14 mouse cellular contexts compared by ENCODE assay signal in the genomic region with DNA sequence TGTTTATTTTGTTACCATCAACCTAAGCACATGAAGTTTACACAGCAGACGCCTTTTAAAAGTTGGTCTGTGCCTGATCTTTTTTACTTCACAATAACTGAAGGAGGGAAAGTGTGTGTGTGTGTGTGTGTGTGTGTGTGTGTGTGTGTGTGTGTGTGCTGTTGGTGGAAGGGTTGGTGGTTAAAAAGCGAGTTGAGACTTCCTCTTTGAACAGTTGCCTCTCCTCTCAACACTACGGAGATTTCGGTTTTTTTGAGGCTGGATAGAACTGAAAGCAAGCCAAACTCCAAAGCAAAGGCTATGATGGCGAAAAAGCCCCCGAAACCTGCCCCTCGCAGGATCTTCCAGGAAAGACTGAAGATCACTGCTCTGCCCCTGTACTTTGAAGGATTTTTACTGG. TPM values are rescaled to one million over a fixed set of nuclear protein-coding genes. Genes with fewer than 3 reads are reported as not detected.
A peak's percentile ranks its signal among the peaks of the same experiment; 100 is the strongest.
DNase-seq lines count a peak whose midpoint lies in the region; ATAC-seq and TF ChIP-seq lines count a peak whose summit lies in the region.
"Had no signal": no experiment of that assay in that cellular context is flagged by ENCODE, and none has a peak within 500 bp of the region (broad histone marks: within the 10 kb centered on the region; RNA-seq: fewer than 3 reads in every experiment).

A gene (plus strand): TSS at position 209 of the 400 bp plus-strand sequence.

- no peak for DNase-seq in heart, postnatal 0 days (ENCODE audit: low spot score)
- DNase-seq in heart, postnatal 25 days (ENCODE audit: low spot score), result no peak
- DNase-seq in thymus, postnatal 0 days (ENCODE audit: low spot score), result peak; percentile 79
- DNase-seq in forebrain, embryonic 10.5 days (ENCODE audit: extremely low spot score, low spot score), result no peak
- DNase-seq in left cerebral cortex, adult 18-20 months (ENCODE audit: low spot score in 2 of 2), result no peak
- DNase-seq in stomach, postnatal 0 days (ENCODE audit: low spot score), result no peak
- DNase-seq: adrenal gland, adult 2 months; cerebellum, postnatal 14 days had no signal

- peak within 1 kb of the TSS; percentile 15; the same call in 1 of the 2 replicates for H3K4me3 ChIP-seq in heart, postnatal 0 days (ENCODE audit: low read depth, low read length)
- H3K4me3 ChIP-seq in brown adipose tissue, adult 24 weeks (ENCODE audit: insufficient read depth, low read depth, low read length), result peak within 1 kb of the TSS; percentile 44
- no peak within 1 kb of the TSS for H3K4me3 ChIP-seq in forebrain, embryonic 10.5 days
- no peak within 1 kb of the TSS for H3K4me3 ChIP-seq in stomach, postnatal 0 days (ENCODE audit: low read depth, low read length)
- H3K4me3 ChIP-seq: forebrain, embryonic 12.5 days; kidney, embryonic 15.5 days; neural tube, embryonic 15.5 days had no signal

- H3K36me3 ChIP-seq in heart, postnatal 0 days (replicated peaks; ENCODE audit: control insufficient read depth, insufficient read depth, low read length), result no peaks in the 10 kb centered on the region
- H3K36me3 ChIP-seq in forebrain, embryonic 10.5 days (replicated peaks), result no peaks in the 10 kb centered on the region
- no peaks in the 10 kb centered on the region for H3K36me3 ChIP-seq in stomach, postnatal 0 days (ENCODE audit: control insufficient read depth, insufficient read depth, low read length)
- H3K36me3 ChIP-seq: forebrain, embryonic 12.5 days; kidney, embryonic 15.5 days; neural tube, embryonic 15.5 days had no signal

- intact Hi-C loops in heart, postnatal 25 days (cut with DNase I), result no loop called here

- H3K27ac ChIP-seq in heart, postnatal 0 days (ENCODE audit: low read depth), result no peak within 1 kb of the TSS
- peak within 1 kb of the TSS; percentile 26; the same call in 1 of the 2 replicates for H3K27ac ChIP-seq in brown adipose tissue, adult 24 weeks (replicated peaks; ENCODE audit: low read depth, low read length)
- H3K27ac ChIP-seq in forebrain, embryonic 10.5 days, result no peak within 1 kb of the TSS
- H3K27ac ChIP-seq in stomach, postnatal 0 days (replicated peaks), result no peak within 1 kb of the TSS
- H3K27ac ChIP-seq: forebrain, embryonic 12.5 days; kidney, embryonic 15.5 days; neural tube, embryonic 15.5 days had no signal

- 52% methylated on average over 7 of the region's 7 CpGs for WGBS in heart, postnatal 0 days
- 78% methylated on average over 7 of the region's 7 CpGs for WGBS in forebrain, embryonic 10.5 days
- WGBS in stomach, postnatal 0 days, result 64% methylated on average over 7 of the region's 7 CpGs

- ATAC-seq in heart, postnatal 0 days (ENCODE audit: insufficient read depth, low read depth), result no peak
- ATAC-seq in megakaryocyte progenitor cell, adult 5-6 weeks (replicated peaks; ENCODE audit: poor library complexity), result peak; percentile 56
- no peak for ATAC-seq in stomach, postnatal 0 days (ENCODE audit: low FRiP score, low TSS enrichment)

- TF ChIP-seq EP300 in heart, postnatal 0 days (IDR thresholded peaks at IDR 0.05; ENCODE audit: low read depth), result no peak
- no peak for TF ChIP-seq EP300 in stomach, postnatal 0 days (optimal IDR thresholded peaks at IDR 0.05)

- H3K4me1 ChIP-seq in heart, postnatal 0 days (ENCODE audit: control insufficient read depth, insufficient read depth), result no peaks in the 10 kb centered on the region
- H3K4me1 ChIP-seq in brown adipose tissue, adult 24 weeks (ENCODE audit: control insufficient read depth, insufficient read depth, insufficient read length, low read length), result no peaks in the 10 kb centered on the region
- peaks cover 6% of the 10 kb centered on the region; the same call in 1 of the 2 replicates for H3K4me1 ChIP-seq in forebrain, embryonic 10.5 days
- H3K4me1 ChIP-seq in stomach, postnatal 0 days (replicated peaks; ENCODE audit: control insufficient read depth, insufficient read depth), result no peaks in the 10 kb centered on the region
- H3K4me1 ChIP-seq: forebrain, embryonic 12.5 days; kidney, embryonic 15.5 days had no signal

- H3K9ac ChIP-seq in heart, postnatal 0 days (replicated peaks; ENCODE audit: low read depth, low read length), result no peak within 1 kb of the TSS
- no peak within 1 kb of the TSS for H3K9ac ChIP-seq in stomach, postnatal 0 days (ENCODE audit: low read length)
- H3K9ac ChIP-seq: forebrain, embryonic 12.5 days; kidney, embryonic 15.5 days; neural tube, embryonic 15.5 days had no signal

- H3K4me2 ChIP-seq in heart, postnatal 0 days (ENCODE audit: low read depth, low read length), result no peak within 1 kb of the TSS; the same call in 1 of the 2 replicates
- H3K4me2 ChIP-seq in stomach, postnatal 0 days (replicated peaks; ENCODE audit: low read depth), result no peak within 1 kb of the TSS
- H3K4me2 ChIP-seq: forebrain, embryonic 12.5 days; kidney, embryonic 15.5 days; neural tube, embryonic 15.5 days had no signal

- H3K27me3 ChIP-seq in heart, postnatal 0 days (ENCODE audit: control insufficient read depth, insufficient read depth, low read length), result no peaks in the 10 kb centered on the region
- H3K27me3 ChIP-seq in forebrain, embryonic 10.5 days (ENCODE audit: poor library complexity, severe bottlenecking), result no peaks in the 10 kb centered on the region
- no peaks in the 10 kb centered on the region for H3K27me3 ChIP-seq in stomach, postnatal 0 days (ENCODE audit: control insufficient read depth, insufficient read depth, low read length)
- H3K27me3 ChIP-seq: forebrain, embryonic 12.5 days; kidney, embryonic 15.5 days; neural tube, embryonic 15.5 days had no signal

- TF ChIP-seq CTCF in heart, postnatal 0 days (IDR thresholded peaks at IDR 0.05; ENCODE audit: low read depth), result no peak
- TF ChIP-seq CTCF in stomach, postnatal 0 days (IDR thresholded peaks at IDR 0.05; ENCODE audit: low read depth), result no peak

- H3K9me3 ChIP-seq in heart, postnatal 0 days (replicated peaks; ENCODE audit: control insufficient read depth, low read length), result no peaks in the 10 kb centered on the region
- H3K9me3 ChIP-seq in forebrain, embryonic 10.5 days, result no peaks in the 10 kb centered on the region
- H3K9me3 ChIP-seq in stomach, postnatal 0 days (ENCODE audit: control insufficient read depth, low read length), result no peaks in the 10 kb centered on the region
- H3K9me3 ChIP-seq: forebrain, embryonic 12.5 days; kidney, embryonic 15.5 days; neural tube, embryonic 15.5 days had no signal

RNA-seq across cellular contexts. Expression of the gene that starts here (rescaled TPM):
- total RNA-seq in heart, postnatal 0 days (2014; rRNA removed; ENCODE audit: low replicate concordance), result 0.19 TPM in 1 of 2 replicates, not detected in the other
- polyA plus RNA-seq in heart, postnatal 0 days (2015; fragmentation: Nextera tagmentation; extraction: Ambion mirVana), result 0.22 and 0.27 TPM in 2 replicates
- under 1 TPM; 0.16 to 0.31 TPM for total RNA-seq in heart, postnatal 25 days (2021)
- 0.63 and 2.6 TPM in 2 replicates for polyA plus RNA-seq in brown adipose tissue, adult 24 weeks (2012; ENCODE audit: insufficient read depth, insufficient read length, missing spikeins)
- total RNA-seq in megakaryocyte progenitor cell, adult 5-6 weeks (2015), result 67.8 and 69.1 TPM in 2 replicates
- 27.0 and 58.6 TPM in 2 replicates for total RNA-seq in megakaryocyte progenitor cell, adult 5-6 weeks (2017)
- 61.0 and 77.4 TPM in 2 replicates for polyA plus RNA-seq in thymus, postnatal 0 days (2015; fragmentation: Nextera tagmentation; extraction: Ambion mirVana)
- polyA plus RNA-seq in forebrain, embryonic 10.5 days (2016; fragmentation: Nextera tagmentation; extraction: Ambion mirVana), result 0.06 and 0.09 TPM in 2 replicates
- not detected for total RNA-seq in left cerebral cortex, adult 18-20 months (2021)
- 0.22 and 0.28 TPM in 2 replicates for polyA plus RNA-seq in stomach, postnatal 0 days (2015; fragmentation: Nextera tagmentation; extraction: Ambion mirVana)
- total RNA-seq: left cerebral cortex, postnatal 14 days had no signal
- polyA plus RNA-seq: adrenal gland, adult 2 months had no signal

Comparison
In these comparisons a context has a peak if more than half of its experiments do, and no peak if none do; other contexts are left out.
1. RNA of the gene that starts here (total RNA-seq): 27.0 to 69.1 TPM in megakaryocyte progenitor cell, adult 5-6 weeks; 0.16 to 0.31 TPM in heart, postnatal 25 days, 0.19 TPM in heart, postnatal 0 days and not detected in left cerebral cortex, adult 18-20 months; every median in the first group is over 10 times any median in the second.
2. RNA of the gene that starts here (polyA plus RNA-seq): 61.0 to 77.4 TPM in thymus, postnatal 0 days; 0.63 to 2.6 TPM in brown adipose tissue, adult 24 weeks, 0.22 to 0.28 TPM in stomach, postnatal 0 days, 0.22 to 0.27 TPM in heart, postnatal 0 days and 0.06 to 0.09 TPM in forebrain, embryonic 10.5 days; every median in the first group is over 10 times any median in the second.
3. H3K4me3 ChIP-seq: peak in heart, postnatal 0 days (single experiment) and brown adipose tissue, adult 24 weeks (single experiment); none in forebrain, embryonic 10.5 days (single experiment) and stomach, postnatal 0 days (single experiment).